Mouse (Mus musculus): ENCODE results near the gene Lig1. TPM values are rescaled to one million over a fixed set of nuclear protein-coding genes. Genes with fewer than 3 reads are reported as not detected.

Gene Lig1
- polyA plus RNA-seq, 1 experiment from 2014 or later: 82.4 TPM

DNA sequence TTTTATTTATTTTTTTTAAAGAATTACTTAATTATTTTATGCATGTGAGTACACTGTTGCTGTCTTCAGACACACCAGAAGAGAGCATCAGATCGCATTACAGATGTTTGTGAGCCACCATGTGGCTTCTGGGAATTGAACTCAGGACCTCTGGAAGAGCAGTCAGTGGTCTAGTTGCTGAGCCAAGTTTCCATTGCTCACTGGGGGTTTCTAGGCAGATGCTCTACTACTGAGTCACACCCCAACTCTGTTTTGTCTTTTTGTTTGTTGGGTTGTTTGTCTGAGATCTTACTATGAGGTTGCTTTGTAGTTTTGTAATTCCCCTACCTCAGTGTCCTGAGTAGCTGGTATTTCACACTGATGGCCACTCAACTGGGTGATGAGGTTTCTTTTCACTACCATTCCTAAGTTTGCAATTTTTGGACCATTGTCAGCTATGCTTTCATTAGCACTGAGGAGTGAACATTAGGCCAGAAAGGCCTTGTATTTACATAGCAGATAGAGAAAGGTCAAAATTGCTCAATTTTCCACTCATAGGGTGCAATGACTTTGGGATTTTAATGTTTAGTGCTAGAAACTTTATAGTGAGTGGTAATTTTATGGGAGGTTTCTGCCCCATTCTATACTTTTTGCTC is 13.1 kb downstream of the Lig1 start:
- no peaks in the 10 kb centered on the region for H3K4me1 ChIP-seq
- no peak for ATAC-seq (ENCODE audit: insufficient number of reproducible peaks, low FRiP score, low TSS enrichment, low read depth)
- H3K36me3 ChIP-seq: peaks cover 51% of the 10 kb centered on the region
- no peaks in the 10 kb centered on the region for H3K9me3 ChIP-seq (replicated peaks)
- no peak overlapping the region for H3K27ac ChIP-seq (replicated peaks)
- H3K9ac ChIP-seq: no peak overlapping the region
- no peak overlapping the region for H3K4me3 ChIP-seq (replicated peaks)
- H3K4me2 ChIP-seq (replicated peaks): no peak overlapping the region
- 82% methylated on average over 1 of the region's 1 CpGs for WGBS
- H3K27me3 ChIP-seq: no peaks in the 10 kb centered on the region

DNA sequence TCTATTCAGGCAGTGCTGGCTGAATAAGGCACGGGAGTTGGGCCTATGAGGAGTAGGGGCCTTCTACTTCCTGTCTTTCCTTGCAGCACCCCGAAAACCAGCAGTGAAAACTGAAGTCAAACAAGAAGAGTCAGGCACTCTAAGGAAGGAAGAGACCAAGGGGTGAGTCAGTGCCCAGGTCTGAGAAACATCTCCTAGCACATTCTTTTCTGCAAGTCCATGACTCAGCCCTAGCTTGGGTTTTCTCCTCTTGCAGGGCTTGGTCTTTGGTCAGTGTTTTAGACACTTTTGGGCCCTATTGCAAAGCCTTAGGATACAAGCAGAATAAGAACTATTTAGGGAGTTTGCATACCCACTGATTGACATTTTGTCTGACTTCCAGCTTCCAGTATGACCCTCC is 14.3 kb downstream of the Lig1 start:
- Histone ChIP-seq H3K9ac (no peak overlapping the region), H3K27ac (replicated peaks) (no peak overlapping the region), H3K36me3 (peaks cover 56% of the 10 kb centered on the region), H3K4me2 (replicated peaks) (no peak overlapping the region), H3K9me3 (replicated peaks) (no peaks in the 10 kb centered on the region), H3K4me1 (no peaks in the 10 kb centered on the region), H3K4me3 (replicated peaks) (no peak overlapping the region), H3K27me3 (no peaks in the 10 kb centered on the region)
- WGBS: 90% methylated on average over 2 of the region's 2 CpGs
- no peak for ATAC-seq (ENCODE audit: insufficient number of reproducible peaks, low FRiP score, low TSS enrichment, low read depth)

DNA sequence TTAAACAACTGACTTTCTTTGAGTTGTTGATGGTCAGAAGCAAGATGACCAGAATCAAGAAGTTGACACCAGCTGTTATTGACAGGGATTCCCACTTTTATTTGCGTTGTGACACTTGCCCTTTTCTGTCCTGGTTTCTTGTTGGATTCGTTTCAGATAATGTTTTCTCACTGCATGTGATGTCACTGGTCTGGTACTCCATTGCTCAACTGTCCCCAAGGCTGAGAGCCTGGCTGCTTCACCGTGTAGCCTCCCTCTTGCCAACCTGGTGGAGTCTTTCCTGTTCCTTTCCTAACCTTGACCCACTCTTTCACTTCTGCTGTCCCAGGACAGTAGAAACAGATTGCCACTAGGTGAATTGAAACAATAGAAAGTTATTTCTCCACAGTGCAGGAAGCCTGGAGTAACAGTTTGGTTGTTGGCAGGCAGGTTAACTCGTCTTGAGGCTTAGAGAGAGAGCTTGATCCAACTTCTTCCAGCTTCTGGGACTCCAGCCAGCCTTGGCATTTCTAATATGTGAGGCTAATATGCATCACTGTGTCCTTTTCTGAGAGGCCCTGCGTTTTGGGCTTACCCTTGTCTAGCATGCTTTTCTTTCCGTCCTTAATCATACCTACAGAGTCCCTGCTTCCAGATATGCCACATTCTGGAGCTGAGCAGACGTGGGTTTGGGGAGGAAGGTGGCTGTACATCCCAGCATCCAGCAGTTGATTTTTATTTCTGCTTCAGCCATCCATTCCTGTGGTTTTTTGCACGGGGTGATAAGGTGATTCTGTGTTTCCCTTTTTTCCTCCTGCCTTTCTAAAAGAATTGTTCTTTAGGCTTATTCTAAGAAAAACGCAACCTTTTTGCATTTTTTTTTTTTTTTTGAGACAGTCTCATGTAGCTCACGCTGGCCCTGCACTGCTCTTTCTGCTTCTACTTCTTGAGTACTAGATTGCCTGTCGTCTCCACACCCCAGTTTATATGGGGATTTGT is 17.1 kb downstream of the Lig1 start:
- H3K4me1 ChIP-seq: no peaks in the 10 kb centered on the region
- ATAC-seq (ENCODE audit: insufficient number of reproducible peaks, low FRiP score, low TSS enrichment, low read depth): no peak
- H3K36me3 ChIP-seq: peaks cover 68% of the 10 kb centered on the region
- H3K27me3 ChIP-seq: no peaks in the 10 kb centered on the region
- no peak overlapping the region for H3K4me3 ChIP-seq (replicated peaks)
- no peak overlapping the region for H3K9ac ChIP-seq
- 83% methylated on average over 11 of the region's 11 CpGs for WGBS
- H3K4me2 ChIP-seq (replicated peaks): no peak overlapping the region
- H3K9me3 ChIP-seq (replicated peaks): no peaks in the 10 kb centered on the region
- no peak overlapping the region for H3K27ac ChIP-seq (replicated peaks)

DNA sequence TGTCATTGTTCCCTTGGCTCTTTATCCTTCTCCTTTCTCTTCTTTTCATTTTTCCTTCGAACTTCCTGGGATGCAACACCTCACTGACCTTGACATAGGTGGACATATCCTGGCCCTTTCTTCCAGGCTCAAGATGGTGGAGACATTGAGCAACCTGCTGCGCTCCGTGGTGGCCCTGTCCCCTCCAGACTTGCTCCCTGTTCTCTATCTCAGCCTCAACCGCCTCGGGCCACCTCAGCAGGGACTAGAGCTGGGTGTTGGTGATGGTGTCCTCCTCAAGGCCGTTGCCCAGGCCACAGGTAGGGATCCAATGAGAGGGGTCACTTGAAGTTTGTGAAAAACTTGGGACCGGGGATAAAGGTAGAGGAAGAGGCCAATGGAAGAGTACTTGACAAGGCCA is 18.2 kb downstream of the Lig1 start:
- Histone ChIP-seq H3K9ac (no peak overlapping the region), H3K27ac (replicated peaks) (no peak overlapping the region), H3K36me3 (peaks cover 78% of the 10 kb centered on the region), H3K27me3 (no peaks in the 10 kb centered on the region), H3K9me3 (replicated peaks) (no peaks in the 10 kb centered on the region), H3K4me3 (replicated peaks) (no peak overlapping the region), H3K4me1 (no peaks in the 10 kb centered on the region), H3K4me2 (replicated peaks) (no peak overlapping the region)
- ATAC-seq (ENCODE audit: insufficient number of reproducible peaks, low FRiP score, low TSS enrichment, low read depth): no peak
- WGBS: 96% methylated on average over 7 of the region's 7 CpGs

DNA sequence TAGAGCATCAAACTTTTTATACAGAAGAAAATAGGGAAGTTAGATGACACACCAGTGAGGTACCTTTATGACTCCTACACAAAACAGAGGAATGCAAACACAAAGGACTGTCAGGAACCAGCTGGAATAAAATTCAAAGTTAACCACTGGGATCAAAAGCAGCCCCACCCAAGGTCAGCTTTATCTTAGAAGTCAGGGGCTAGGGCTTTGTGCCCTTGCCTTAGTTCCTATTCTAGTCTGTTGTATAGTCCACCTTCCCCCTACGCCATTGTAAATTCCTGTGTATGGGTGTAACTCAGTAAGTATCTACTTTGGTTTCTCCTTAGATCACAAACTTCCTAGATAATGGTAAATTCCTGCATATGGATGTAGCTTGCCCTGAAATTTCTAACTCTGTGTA is 20.6 kb downstream of the Lig1 start:
- H3K36me3 ChIP-seq: peaks cover 82% of the 10 kb centered on the region
- H3K4me3 ChIP-seq (replicated peaks): no peak overlapping the region
- 92% methylated on average over 1 of the region's 1 CpGs for WGBS
- no peaks in the 10 kb centered on the region for H3K9me3 ChIP-seq (replicated peaks)
- H3K27ac ChIP-seq (replicated peaks): no peak overlapping the region
- no peak for ATAC-seq (ENCODE audit: insufficient number of reproducible peaks, low FRiP score, low TSS enrichment, low read depth)
- H3K4me2 ChIP-seq (replicated peaks): no peak overlapping the region
- no peak overlapping the region for H3K9ac ChIP-seq
- no peaks in the 10 kb centered on the region for H3K27me3 ChIP-seq
- no peaks in the 10 kb centered on the region for H3K4me1 ChIP-seq

GRCm38 (mm10) chr7:13298821-13299220 is 21.7 kb downstream of the Lig1 start:
- Histone ChIP-seq H3K27me3 (no peaks in the 10 kb centered on the region), H3K9ac (no peak overlapping the region), H3K9me3 (replicated peaks) (no peaks in the 10 kb centered on the region), H3K4me1 (no peaks in the 10 kb centered on the region), H3K4me2 (replicated peaks) (no peak overlapping the region), H3K36me3 (peaks cover 84% of the 10 kb centered on the region), H3K27ac (replicated peaks) (no peak overlapping the region), H3K4me3 (replicated peaks) (no peak overlapping the region)
- 88% methylated on average over 5 of the region's 5 CpGs for WGBS
- no peak for ATAC-seq (ENCODE audit: insufficient number of reproducible peaks, low FRiP score, low TSS enrichment, low read depth)

- Histone ChIP-seq H3K9me3 (replicated peaks) (no peaks in the 10 kb centered on the region), H3K27ac (replicated peaks) (no peak overlapping the region), H3K27me3 (no peaks in the 10 kb centered on the region), H3K4me2 (replicated peaks) (no peak overlapping the region), H3K4me3 (replicated peaks) (no peak overlapping the region), H3K36me3 (peaks cover 87% of the 10 kb centered on the region), H3K9ac (no peak overlapping the region), H3K4me1 (no peaks in the 10 kb centered on the region)
- ATAC-seq (ENCODE audit: insufficient number of reproducible peaks, low FRiP score, low TSS enrichment, low read depth): no peak
- 96% methylated on average over 1 of the region's 1 CpGs for WGBS
These were observed 24.6 kb downstream of the Lig1 start for GRCm38 (mm10) chr7:13301643-13302042.

GRCm38 (mm10) chr7:13302780-13303179 is 25.7 kb downstream of the Lig1 start:
- Histone ChIP-seq H3K4me3 (replicated peaks) (no peak overlapping the region), H3K9ac (no peak overlapping the region), H3K27me3 (no peaks in the 10 kb centered on the region), H3K9me3 (replicated peaks) (no peaks in the 10 kb centered on the region), H3K36me3 (peaks cover 85% of the 10 kb centered on the region), H3K4me2 (replicated peaks) (no peak overlapping the region), H3K27ac (replicated peaks) (no peak overlapping the region), H3K4me1 (no peaks in the 10 kb centered on the region)
- no peak; the same call in 1 of the 2 replicates for ATAC-seq (ENCODE audit: insufficient number of reproducible peaks, low FRiP score, low TSS enrichment, low read depth)
- WGBS: 82% methylated on average over 2 of the region's 2 CpGs

DNA sequence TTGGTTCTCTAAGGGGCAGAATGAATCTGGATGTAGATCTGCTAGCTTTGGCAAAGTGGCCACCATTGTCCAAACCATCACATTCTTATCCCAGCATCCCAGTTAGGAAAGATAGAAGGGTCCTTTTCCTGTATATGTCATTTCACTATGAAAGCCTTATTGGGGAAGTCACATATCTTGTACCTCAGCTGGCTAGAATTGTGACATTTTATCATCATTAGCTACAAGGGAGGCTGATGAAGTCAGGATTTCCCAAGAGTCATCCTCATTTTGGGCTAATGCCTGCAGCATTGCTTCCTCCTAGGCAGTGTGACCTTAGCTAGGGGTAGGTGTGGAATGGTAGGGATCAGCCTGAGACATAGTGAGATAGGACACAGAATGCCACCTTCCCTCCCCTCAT is 26.3 kb downstream of the Lig1 start:
- Histone ChIP-seq H3K4me1 (no peaks in the 10 kb centered on the region), H3K4me2 (replicated peaks) (no peak overlapping the region), H3K27ac (replicated peaks) (no peak overlapping the region), H3K27me3 (no peaks in the 10 kb centered on the region), H3K9me3 (replicated peaks) (no peaks in the 10 kb centered on the region), H3K4me3 (replicated peaks) (no peak overlapping the region), H3K36me3 (peaks cover 86% of the 10 kb centered on the region), H3K9ac (no peak overlapping the region)
- ATAC-seq (ENCODE audit: insufficient number of reproducible peaks, low FRiP score, low TSS enrichment, low read depth): no peak

DNA sequence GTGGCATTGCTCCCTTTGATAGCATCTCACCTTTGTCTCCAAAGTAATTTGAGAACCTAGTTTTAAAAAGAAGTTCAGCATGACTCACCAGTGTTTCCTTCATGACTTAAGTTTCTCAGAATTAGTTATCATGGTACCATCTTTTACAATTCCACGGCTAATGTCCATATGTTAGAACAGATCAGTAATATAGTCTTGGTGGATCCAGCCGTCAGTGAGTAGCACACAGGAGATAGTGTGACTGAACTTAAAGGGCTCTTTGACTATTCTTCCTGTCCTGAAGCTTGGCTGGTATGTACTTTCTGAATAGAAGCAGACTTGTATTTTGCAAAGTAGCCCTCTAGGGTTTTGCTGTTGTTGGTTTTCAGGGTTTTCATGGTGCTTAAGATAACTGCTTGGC is 32.3 kb downstream of the Lig1 start:
- H3K27ac ChIP-seq (replicated peaks): no peak overlapping the region
- peaks cover 6% of the 10 kb centered on the region; the same call in 1 of the 2 replicates for H3K4me1 ChIP-seq
- H3K4me3 ChIP-seq (replicated peaks): no peak overlapping the region
- H3K9ac ChIP-seq: no peak overlapping the region
- H3K4me2 ChIP-seq (replicated peaks): no peak overlapping the region
- no peaks in the 10 kb centered on the region for H3K27me3 ChIP-seq
- ATAC-seq (ENCODE audit: insufficient number of reproducible peaks, low FRiP score, low TSS enrichment, low read depth): no peak
- H3K9me3 ChIP-seq (replicated peaks): no peaks in the 10 kb centered on the region
- WGBS: 84% methylated on average over 2 of the region's 2 CpGs
- peaks cover 82% of the 10 kb centered on the region for H3K36me3 ChIP-seq

GRCm38 (mm10) chr7:13310493-13311199 is 33.6 kb downstream of the Lig1 start:
- Histone ChIP-seq H3K27me3 (no peaks in the 10 kb centered on the region), H3K9ac (no peak overlapping the region), H3K4me1 (peaks cover 9% of the 10 kb centered on the region; the same call in 1 of the 2 replicates), H3K27ac (replicated peaks) (no peak overlapping the region), H3K4me2 (replicated peaks) (no peak overlapping the region), H3K9me3 (replicated peaks) (no peaks in the 10 kb centered on the region), H3K4me3 (replicated peaks) (no peak overlapping the region), H3K36me3 (peaks cover 72% of the 10 kb centered on the region)
- no peak for ATAC-seq (ENCODE audit: insufficient number of reproducible peaks, low FRiP score, low TSS enrichment, low read depth)
- WGBS: 89% methylated on average over 6 of the region's 6 CpGs

All from embryonic facial prominence, embryonic 15.5 days (tissue).